Mouse (Mus musculus): ENCODE results near the gene Aurkb.

GRCm38 (mm10) chr11:69087082-69087481 lies 41.6 kb downstream of the Aurkb start:
- TF ChIP-seq CTCF (IDR thresholded peaks at IDR 0.05; ENCODE audit: extremely low read depth, insufficient read depth, insufficient read length, insufficient replicate concordance) (no peak), POLR2A (IDR thresholded peaks at IDR 0.05; ENCODE audit: low read depth, low read length) (no peak)
